Mouse (Mus musculus) thymus, adult 2 months (tissue): ENCODE data around the gene Kat8.

ENCODE experiments used
- CTCF ChIP-seq: fragments of 200-500 bp; IDR thresholded peaks from 2 replicates; pipeline ENCODE4 v1.5.1; 2012; ENCODE audit warnings: mild to moderate bottlenecking, control low read depth, low read length, moderate library complexity, borderline replicate concordance; ENCODE audit not compliant: control insufficient read depth, poor library complexity, insufficient read depth; ENCODE audit errors: extremely low read depth
- POLR2A ChIP-seq: fragments of 200-500 bp; IDR thresholded peaks from 2 replicates; pipeline ENCODE4 v1.6.1; 2012; ENCODE audit warnings: mild to moderate bottlenecking, low read length, control low read depth, moderate library complexity; ENCODE audit not compliant: control insufficient read depth, poor library complexity, insufficient read depth; ENCODE audit errors: extremely low read depth

DNA sequence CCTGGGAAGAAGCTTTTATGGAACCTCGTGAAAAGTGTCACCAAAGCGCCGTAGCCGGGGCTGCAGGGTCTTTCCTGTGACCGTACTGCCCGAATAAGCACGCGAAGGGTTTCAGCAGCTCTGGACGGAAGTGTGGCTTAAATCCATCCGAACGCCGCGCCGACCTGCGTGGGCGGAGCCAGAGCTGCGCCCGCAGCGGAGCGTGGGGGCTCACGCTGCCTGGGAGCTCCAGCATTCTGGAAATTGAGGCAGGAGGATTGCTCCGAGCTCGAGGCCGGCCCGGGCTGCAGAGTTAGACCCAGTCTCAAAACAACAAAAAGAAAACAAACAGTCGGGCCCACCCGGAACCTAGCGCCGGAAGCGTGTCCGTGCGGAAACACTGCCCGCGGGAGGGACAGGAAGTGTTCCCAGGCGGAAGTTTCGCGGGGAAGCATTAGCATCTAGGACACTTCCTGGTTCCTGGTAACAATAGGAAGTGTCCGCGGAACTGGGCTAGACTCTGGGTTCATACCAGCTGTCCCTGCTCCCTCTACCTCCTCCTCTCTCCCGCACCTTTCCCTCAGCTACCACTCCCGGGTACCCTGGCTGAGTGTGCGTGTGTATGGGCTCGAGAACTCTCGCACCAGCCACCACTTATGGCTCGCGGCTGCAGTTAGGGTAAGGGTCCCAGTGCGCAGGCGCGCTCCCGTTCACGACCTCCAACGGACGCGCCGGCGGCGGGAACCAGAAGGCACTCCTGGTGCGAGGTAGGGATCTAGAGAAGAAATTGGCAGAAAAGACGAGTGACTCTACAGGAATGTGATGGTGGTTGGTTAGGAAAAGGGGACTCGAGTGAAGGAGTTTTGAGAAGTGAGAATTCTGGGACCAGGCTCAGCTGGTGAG, 35.6 kb upstream of the Kat8 start, which contains the start of gene Zfp668:
- peak; percentile 20; the same call in 1 of the 2 replicates for TF ChIP-seq CTCF
- TF ChIP-seq POLR2A: peak; percentile 49; the same call in 1 of the 2 replicates
